Mouse (Mus musculus) thymus, postnatal 25 days (tissue): Measurements from ENCODE around the gene Ranbp1.
A peak's percentile ranks its signal among the peaks of the same experiment; 100 is the strongest.
"Not testable (repeated sequence)": the region's sequence is repeated elsewhere in the genome, so short reads cannot be mapped to it uniquely, and the experiment has no call there.

Experiments
- DNase-seq: peaks from one replicate; pipeline ENCODE4 v3.0.0; 2022

Ranbp1 gene

GRCm38 (mm10) chr16:18248433-18249363, at the start of gene Ranbp1, which contains the start of gene Trmt2a:
Gene Ranbp1, minus strand, starts transcription at chr16:18248732.
Gene Trmt2a, plus strand, starts transcription at chr16:18248679.
- DNase-seq = peak; percentile 97

GRCm38 (mm10) chr16:18289614-18290013, 41.1 kb upstream of the Ranbp1 start:
- not testable (repeated sequence) for DNase-seq

DNA sequence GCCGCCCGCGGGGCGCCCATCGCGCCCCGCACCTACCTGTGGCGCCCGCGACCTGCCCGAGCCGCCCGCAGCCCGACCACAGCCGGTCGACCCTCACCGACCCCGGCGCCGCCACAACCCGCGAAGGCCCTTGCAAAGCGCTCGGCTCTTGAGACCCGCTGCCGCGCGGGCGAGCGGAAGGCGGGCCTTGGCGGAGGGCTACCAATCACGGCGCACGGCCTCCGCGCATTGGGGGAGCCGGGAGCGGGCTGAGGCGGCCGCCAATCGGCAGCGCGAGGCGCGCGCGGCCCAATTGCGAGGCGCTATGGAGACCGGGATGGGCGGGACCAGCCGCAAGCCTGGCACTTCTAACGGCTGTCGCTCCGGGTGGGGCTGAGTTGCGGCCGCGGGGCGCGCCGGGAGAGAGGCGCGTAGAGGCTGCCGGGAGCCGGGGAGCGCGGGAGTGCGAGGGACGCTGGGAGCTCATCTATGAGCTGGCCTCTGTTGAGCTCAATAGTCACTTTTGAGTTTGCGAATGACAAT, 40.6 kb upstream of the Ranbp1 start, which contains the start of gene Dgcr8:
Gene Dgcr8 (minus strand): TSS at position 180 of the 522 bp plus-strand sequence.
- DNase-seq = peak; percentile 98

GRCm38 (mm10) chr16:18288581-18289061, 40.1 kb upstream of the Ranbp1 start:
- no peak for DNase-seq

GRCm38 (mm10) chr16:18288166-18288565, 39.6 kb upstream of the Ranbp1 start:
- peak; percentile 12 for DNase-seq

GRCm38 (mm10) chr16:18275166-18275565, 26.6 kb upstream of the Ranbp1 start:
- DNase-seq = no peak

GRCm38 (mm10) chr16:18268182-18268581, 19.6 kb upstream of the Ranbp1 start:
- peak; percentile 27 for DNase-seq

GRCm38 (mm10) chr16:18265024-18265423, 16.5 kb upstream of the Ranbp1 start:
- DNase-seq = no peak

GRCm38 (mm10) chr16:18258221-18258620, 9.7 kb upstream of the Ranbp1 start, which contains the start of gene Gm49776:
Gene Gm49776, minus strand, starts transcription at chr16:18258321.
- DNase-seq = no peak

- no peak for DNase-seq
Measured at GRCm38 (mm10) chr16:18253866-18254265, 5.3 kb upstream of the Ranbp1 start.

DNA sequence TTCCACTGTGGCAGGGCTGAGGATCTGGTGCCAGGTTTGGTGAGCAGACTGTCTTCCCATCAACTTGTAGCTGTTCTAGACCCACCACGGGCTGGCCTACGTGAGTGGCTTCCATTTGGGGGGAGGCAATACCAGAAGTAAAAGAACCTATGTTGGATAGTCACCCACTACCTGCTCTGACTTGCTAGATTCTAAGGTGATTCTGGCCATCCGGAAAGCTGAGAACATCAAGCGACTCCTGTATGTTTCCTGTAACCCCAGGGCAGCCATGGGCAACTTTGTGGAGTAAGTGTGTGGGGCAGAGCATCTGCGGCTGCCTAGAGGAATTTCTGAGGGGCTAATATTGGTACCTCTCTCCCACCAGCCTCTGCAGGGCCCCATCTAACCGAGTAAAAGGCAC, 4.2 kb upstream of the Ranbp1 start:
- DNase-seq = no peak

- DNase-seq = no peak
Measured at GRCm38 (mm10) chr16:18250828-18251790, 2.6 kb upstream of the Ranbp1 start.

- no peak for DNase-seq
Measured at GRCm38 (mm10) chr16:18250231-18250630, 1.7 kb upstream of the Ranbp1 start.

DNA sequence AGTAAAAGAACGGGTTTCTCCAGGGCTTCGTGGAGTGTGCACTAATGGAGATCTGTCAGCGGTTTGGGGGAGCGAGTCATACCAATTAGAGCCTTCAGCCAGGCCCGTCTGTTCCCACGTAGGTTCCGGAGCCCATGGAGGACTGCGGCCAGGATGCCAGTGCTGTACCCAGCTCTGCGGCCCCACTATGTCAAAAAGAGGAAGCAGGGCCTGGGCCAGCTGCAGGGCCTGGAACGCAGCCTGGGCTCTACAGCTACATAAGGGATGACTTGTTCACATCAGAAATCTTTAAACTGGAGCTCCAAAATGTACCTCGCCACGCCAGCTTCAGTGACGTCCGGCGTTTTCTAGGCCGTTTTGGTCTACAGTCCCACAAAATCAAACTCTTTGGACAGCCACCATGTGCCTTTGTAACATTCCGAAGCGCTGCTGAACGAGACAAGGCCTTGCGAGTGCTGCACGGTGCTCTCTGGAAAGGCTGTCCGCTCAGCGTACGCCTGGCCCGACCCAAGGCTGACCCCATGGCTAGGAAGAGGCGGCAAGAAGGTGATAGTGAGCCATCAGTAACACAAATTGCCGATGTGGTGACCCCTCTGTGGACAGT, 934 bp upstream of the Ranbp1 start:
- DNase-seq = peak; percentile 52

GRCm38 (mm10) chr16:18247521-18248399, 772 bp downstream of the Ranbp1 start:
- DNase-seq = no peak

GRCm38 (mm10) chr16:18241581-18241980, 7.0 kb downstream of the Ranbp1 start:
- no peak for DNase-seq

- no peak for DNase-seq
Measured at GRCm38 (mm10) chr16:18236676-18237501, 11.6 kb downstream of the Ranbp1 start.

GRCm38 (mm10) chr16:18235389-18236065, 13.0 kb downstream of the Ranbp1 start:
- peak; percentile 69 for DNase-seq

- DNase-seq = peak; percentile 71
Measured at GRCm38 (mm10) chr16:18234671-18235388, 13.7 kb downstream of the Ranbp1 start, which contains the start of gene Zdhhc8. Gene Zdhhc8, minus strand, starts transcription at chr16:18235136.
